Mouse (Mus musculus) hindbrain, embryonic 12.5 days (tissue): ENCODE results near the gene Krtap5-4. TPM values are rescaled to one million over a fixed set of nuclear protein-coding genes. Genes with fewer than 3 reads are reported as not detected.

Source experiments
- ATAC-seq: fragments of 200-750 bp; cut with Nextera tagmentation; 2 replicates; pipeline ENCODE4 v1.8.0; 2017; ENCODE audit warnings: moderate TSS enrichment; ENCODE audit not compliant: low FRiP score
- H3K27ac ChIP-seq: fragments of 300-500 bp; sonication (generic); 2 replicates; pipeline ENCODE4 v1.5.1; 2016; ENCODE audit warnings: mild to moderate bottlenecking
- H3K27me3 ChIP-seq: fragments of 300-500 bp; sonication (generic); 2 replicates; pipeline ENCODE4 v1.6.1; 2016; ENCODE audit warnings: mild to moderate bottlenecking
- H3K36me3 ChIP-seq: fragments of 300-500 bp; sonication (generic); 2 replicates; pipeline ENCODE4 v1.6.1; 2016; ENCODE audit warnings: mild to moderate bottlenecking
- H3K4me1 ChIP-seq: fragments of 300-500 bp; sonication (generic); 2 replicates; pipeline ENCODE4 v1.6.1; 2016
- H3K4me2 ChIP-seq: fragments of 300-500 bp; sonication (generic); replicated peaks from 2 replicates; pipeline ENCODE4 v1.6.1; 2016; ENCODE audit warnings: mild to moderate bottlenecking
- H3K4me3 ChIP-seq: fragments of 300-500 bp; sonication (generic); 2 replicates; pipeline ENCODE4 v1.5.1; 2016; ENCODE audit warnings: mild to moderate bottlenecking
- H3K9ac ChIP-seq: fragments of 300-500 bp; sonication (generic); 2 replicates; pipeline ENCODE4 v1.6.1; 2016; ENCODE audit warnings: mild to moderate bottlenecking, moderate library complexity
- H3K9me3 ChIP-seq: fragments of 300-500 bp; sonication (generic); replicated peaks from 2 replicates; pipeline ENCODE4 v1.6.1; 2016; ENCODE audit warnings: mild to moderate bottlenecking
- WGBS: fragments of 180-500 bp; shearing (Covaris S2); methylation state at CpG from one replicate; pipeline ENCODE4 v1.1.7; 2016; 5-methylcytosine and 5-hydroxymethylcytosine counted together
- polyA plus RNA-seq: library from polyadenylated mRNA; unstranded; fragments of >200 nt; fragmentation: Nextera tagmentation; extraction: Ambion mirVana; gene quantifications from 2 replicates; pipeline ENCODE4 v1.2.1, GENCODE M21; 2016

The Krtap5-4 gene
- polyA plus RNA-seq, 1 experiment from 2014 or later: not detected

DNA sequence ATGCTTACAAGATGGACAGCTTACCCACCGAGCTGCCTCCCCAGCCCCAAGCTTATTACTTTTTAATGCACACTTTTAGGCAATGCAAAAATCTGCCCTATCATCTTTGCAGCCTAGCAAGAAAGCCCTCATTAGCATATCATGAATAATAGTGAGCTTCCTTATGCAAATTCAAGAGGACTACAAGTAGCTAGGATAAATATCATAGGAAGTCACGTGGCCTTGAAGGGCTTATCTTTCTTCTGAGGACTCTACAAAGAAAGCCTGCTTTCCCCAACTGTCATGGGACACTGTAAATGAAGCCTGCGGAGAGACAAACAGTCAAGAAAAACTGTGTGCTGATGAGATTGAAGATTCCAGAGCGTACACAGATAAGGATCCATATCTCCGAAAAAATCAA is 48.2 kb downstream of the Krtap5-4 start:
- peaks cover 7% of the 10 kb centered on the region; the same call in 1 of the 2 replicates for H3K27me3 ChIP-seq
- 70% methylated on average over 5 of the region's 5 CpGs for WGBS
- H3K4me2 ChIP-seq: no peak overlapping the region
- H3K4me3 ChIP-seq: no peak overlapping the region
- H3K27ac ChIP-seq: no peak overlapping the region
- no peak overlapping the region for H3K9ac ChIP-seq
- ATAC-seq: no peak
- H3K9me3 ChIP-seq: no peaks in the 10 kb centered on the region
- no peaks in the 10 kb centered on the region for H3K36me3 ChIP-seq
- peaks cover 13% of the 10 kb centered on the region for H3K4me1 ChIP-seq

DNA sequence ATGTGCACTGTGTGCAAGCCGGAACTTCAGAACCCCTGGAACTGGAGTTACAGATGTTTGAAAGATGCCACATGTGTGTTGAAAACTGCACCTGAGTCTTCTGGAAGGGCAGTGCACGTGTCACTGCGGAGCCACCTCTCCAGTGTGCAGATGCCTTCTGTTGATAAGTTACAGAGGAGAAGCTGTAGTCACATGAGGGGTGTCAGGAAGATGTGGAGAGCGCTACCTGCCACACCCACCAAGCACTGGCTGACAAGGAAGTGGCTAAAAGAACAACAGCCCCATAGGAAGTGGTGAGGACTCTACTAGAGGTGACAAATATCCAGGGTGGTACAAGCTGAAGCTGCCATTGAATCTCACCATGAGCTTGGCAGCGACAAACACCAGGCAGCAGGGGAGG is 50.5 kb downstream of the Krtap5-4 start:
- Histone ChIP-seq H3K9ac (no peak overlapping the region), H3K27ac (no peak overlapping the region), H3K9me3 (no peaks in the 10 kb centered on the region), H3K4me1 (peaks cover 13% of the 10 kb centered on the region), H3K27me3 (peaks cover 4% of the 10 kb centered on the region; the same call in 1 of the 2 replicates), H3K36me3 (no peaks in the 10 kb centered on the region), H3K4me2 (no peak overlapping the region), H3K4me3 (no peak overlapping the region)
- no peak for ATAC-seq
- WGBS: 82% methylated on average over 5 of the region's 5 CpGs

Other genes starting within 250 kb of the Krtap5-4 start
- 48.0 and 48.8 TPM in 2 replicates for gene Mob2, start 242.5 kb upstream of the Krtap5-4 start, polyA plus RNA-seq
- 49.1 and 53.8 TPM in 2 replicates for gene Dusp8, start 207.7 kb upstream of the Krtap5-4 start, polyA plus RNA-seq
- not detected in 2 replicates for gene Gm45618, start 182.8 kb upstream of the Krtap5-4 start, polyA plus RNA-seq
- not detected in 2 replicates for gene Gm39115, start 167.5 kb upstream of the Krtap5-4 start, polyA plus RNA-seq
- gene Gm45337, start 158.9 kb upstream of the Krtap5-4 start, polyA plus RNA-seq: not detected in 2 replicates
- not detected in 2 replicates for gene Gm29735, start 146.4 kb upstream of the Krtap5-4 start, polyA plus RNA-seq
- gene Gm4553, start 137.8 kb upstream of the Krtap5-4 start, polyA plus RNA-seq: not detected in 2 replicates
- not detected in 2 replicates for gene Krtap5-2, start 127.5 kb upstream of the Krtap5-4 start, polyA plus RNA-seq
- not detected in 2 replicates for gene Gm10153, start 113.2 kb upstream of the Krtap5-4 start, polyA plus RNA-seq
- gene Krtap5-3, start 102.2 kb upstream of the Krtap5-4 start, polyA plus RNA-seq: not detected in 2 replicates
- not detected in 2 replicates for gene Gm7579, start 91.7 kb upstream of the Krtap5-4 start, polyA plus RNA-seq
- not detected in 2 replicates for gene Krtap5-5, start 73.6 kb upstream of the Krtap5-4 start, polyA plus RNA-seq
- gene Gm40460, start 62.5 kb upstream of the Krtap5-4 start, polyA plus RNA-seq: not detected in 2 replicates
- gene Gm2431, start 45.2 kb upstream of the Krtap5-4 start, polyA plus RNA-seq: not detected in 2 replicates
- not detected in 2 replicates for gene Gm4559, start 29.2 kb upstream of the Krtap5-4 start, polyA plus RNA-seq
- not detected in 2 replicates for gene Krtap5-1, start 6.4 kb upstream of the Krtap5-4 start, polyA plus RNA-seq
- gene Ifitm10, start 70.2 kb downstream of the Krtap5-4 start, polyA plus RNA-seq: 0.82 and 1.3 TPM in 2 replicates
- gene Gm49369, start 79.1 kb downstream of the Krtap5-4 start, polyA plus RNA-seq: not detected in 2 replicates
- 213 and 215 TPM in 2 replicates for gene Ctsd, start 84.5 kb downstream of the Krtap5-4 start, polyA plus RNA-seq
- gene Syt8, start 131.3 kb downstream of the Krtap5-4 start, polyA plus RNA-seq: 0.30 TPM in 1 of 2 replicates, not detected in the other
- 1.9 and 3.6 TPM in 2 replicates for gene Tnni2, start 138.3 kb downstream of the Krtap5-4 start, polyA plus RNA-seq
- gene Lsp1, start 157.3 kb downstream of the Krtap5-4 start, polyA plus RNA-seq: 9.6 and 14.4 TPM in 2 replicates
- gene Tnnt3, start 195.3 kb downstream of the Krtap5-4 start, polyA plus RNA-seq: 1.8 and 5.8 TPM in 2 replicates
- gene Mrpl23, start 229.1 kb downstream of the Krtap5-4 start, polyA plus RNA-seq: 8.4 and 13.4 TPM in 2 replicates